Mouse (Mus musculus) liver, adult 2 months (tissue): ENCODE data around the gene Trim40. TPM values are rescaled to one million over a fixed set of nuclear protein-coding genes. Genes with fewer than 3 reads are reported as not detected.

Source experiments
- DNase-seq: peaks from one replicate; pipeline ENCODE4 v3.0.0-alpha.2; 2011; ENCODE audit warnings: low read depth, low spot score; ENCODE audit errors: extremely low read depth
- H3K27ac ChIP-seq: fragments of 200-500 bp; replicated peaks from 2 replicates; pipeline ENCODE4 v1.5.1; 2012; ENCODE audit warnings: low read depth, mild to moderate bottlenecking, control low read depth, inconsistent platforms, low read length; ENCODE audit not compliant: insufficient read depth
- H3K27me3 ChIP-seq: fragments of 200-500 bp; 2 replicates; pipeline ENCODE4 v1.6.1; 2012; ENCODE audit warnings: mild to moderate bottlenecking, moderate library complexity, low read length, inconsistent platforms; ENCODE audit not compliant: control insufficient read depth, insufficient read depth
- H3K36me3 ChIP-seq: fragments of 200-500 bp; 2 replicates; pipeline ENCODE4 v1.6.1; 2012; ENCODE audit warnings: low read length, inconsistent platforms; ENCODE audit not compliant: control insufficient read depth, insufficient read depth
- H3K4me1 ChIP-seq: fragments of 200-500 bp; 2 replicates; pipeline ENCODE4 v1.6.1; 2011; ENCODE audit warnings: low read length; ENCODE audit not compliant: control insufficient read depth, insufficient read depth
- H3K4me3 ChIP-seq: fragments of 200-500 bp; 2 replicates; pipeline ENCODE4 v1.5.1; 2011; ENCODE audit warnings: low read depth, mild to moderate bottlenecking, control low read depth, low read length, moderate library complexity; ENCODE audit not compliant: insufficient read depth
- H3K79me2 ChIP-seq: fragments of 200-500 bp; 2 replicates; pipeline ENCODE4 v1.6.1; 2012; ENCODE audit warnings: inconsistent platforms, mild to moderate bottlenecking, low read length, moderate library complexity; ENCODE audit not compliant: control insufficient read depth, insufficient read depth
- H3K9ac ChIP-seq: fragments of 200-500 bp; 2 replicates; pipeline ENCODE4 v1.6.1; 2012; ENCODE audit warnings: low read depth, mild to moderate bottlenecking, control low read depth, inconsistent platforms, low read length
- CTCF ChIP-seq: fragments of 200-500 bp; IDR thresholded peaks from 2 replicates; pipeline ENCODE4 v1.5.1; 2011; ENCODE audit warnings: low read depth, low read length, control low read depth
- POLR2A ChIP-seq: fragments of 200-500 bp; IDR thresholded peaks from 2 replicates; pipeline ENCODE4 v1.6.1; 2011; ENCODE audit warnings: low read length, control low read depth; ENCODE audit not compliant: insufficient read depth; ENCODE audit errors: extremely low read depth
- WGBS: fragments of 180-500 bp; shearing (Covaris S2); methylation state at CpG from one replicate; pipeline ENCODE4 v1.1.7; 2018; 5-methylcytosine and 5-hydroxymethylcytosine counted together
- polyA plus RNA-seq: library from polyadenylated mRNA; depleted of rRNA; stranded (reverse); fragments of >200 nt; gene quantifications from 2 replicates; pipeline ENCODE4 v1.2.3, GENCODE M21; 2012; rRNA removed
- total RNA-seq: library from RNA; depleted of rRNA; stranded (reverse); fragments of >200 nt; gene quantifications from 2 replicates; pipeline ENCODE4 v1.2.3, GENCODE M21; 2014; rRNA removed

Gene Trim40
- not detected in 2 replicates for total RNA-seq
- 0.05 TPM in 1 of 2 replicates, not detected in the other for polyA plus RNA-seq

- H3K4me3 ChIP-seq, result no peak within 1 kb of the TSS
- H3K9ac ChIP-seq, result no peak within 1 kb of the TSS
- H3K27ac ChIP-seq, result no peak within 1 kb of the TSS
- 81% methylated on average over 5 of the region's 5 CpGs for WGBS
- no peaks in the 10 kb centered on the region for H3K27me3 ChIP-seq
- DNase-seq, result no peak
- H3K4me1 ChIP-seq, result no peaks in the 10 kb centered on the region
- H3K79me2 ChIP-seq, result no peaks in the 10 kb centered on the region
- TF ChIP-seq POLR2A, result no peak
- no peak for TF ChIP-seq CTCF
- H3K36me3 ChIP-seq, result no peaks in the 10 kb centered on the region
Measured at GRCm38 (mm10) chr17:36890073-36890903, at the start of gene Trim40. Trim40 (minus strand) TSS chr17:36890123.

- TF ChIP-seq POLR2A (no peak), CTCF (no peak)
- no peaks in the 10 kb centered on the region for H3K27me3 ChIP-seq
- no peak overlapping the region for H3K9ac ChIP-seq
- no peaks in the 10 kb centered on the region for H3K36me3 ChIP-seq
- DNase-seq, result peak; percentile 14
- H3K4me3 ChIP-seq, result no peak overlapping the region
- WGBS, result 11% methylated on average over 2 of the region's 2 CpGs
- H3K27ac ChIP-seq, result no peak overlapping the region
- peaks cover 3% of the 10 kb centered on the region; the same call in 1 of the 2 replicates for H3K79me2 ChIP-seq
- no peaks in the 10 kb centered on the region for H3K4me1 ChIP-seq
Measured at GRCm38 (mm10) chr17:36938056-36938455, 48.1 kb upstream of the Trim40 start.

- H3K27ac ChIP-seq, result no peak overlapping the region
- 64% methylated on average over 2 of the region's 2 CpGs for WGBS
Measured at GRCm38 (mm10) chr17:36931806-36932205, 41.9 kb upstream of the Trim40 start.

GRCm38 (mm10) chr17:36931130-36931529, 41.2 kb upstream of the Trim40 start:
- TF ChIP-seq POLR2A (no peak), CTCF (no peak)
- DNase-seq, result no peak
- no peak overlapping the region for H3K27ac ChIP-seq
- no peaks in the 10 kb centered on the region for H3K27me3 ChIP-seq
- WGBS, result 86% methylated on average over 4 of the region's 4 CpGs
- no peaks in the 10 kb centered on the region for H3K79me2 ChIP-seq
- no peak overlapping the region for H3K9ac ChIP-seq
- no peak overlapping the region for H3K4me3 ChIP-seq
- no peaks in the 10 kb centered on the region for H3K36me3 ChIP-seq
- H3K4me1 ChIP-seq, result no peaks in the 10 kb centered on the region

More at GRCm38 (mm10) chr17:36931806-36932205, 41.9 kb upstream of the Trim40 start:
- no peak for TF ChIP-seq POLR2A
- Histone ChIP-seq H3K4me1 (no peaks in the 10 kb centered on the region), H3K79me2 (no peaks in the 10 kb centered on the region), H3K27me3 (no peaks in the 10 kb centered on the region), H3K9ac (no peak overlapping the region), H3K36me3 (no peaks in the 10 kb centered on the region), H3K4me3 (no peak overlapping the region)
- DNase-seq, result no peak

GRCm38 (mm10) chr17:36930233-36930632, 40.3 kb upstream of the Trim40 start:
- no peak for DNase-seq
- H3K4me3 ChIP-seq, result no peak overlapping the region
- no peak overlapping the region for H3K27ac ChIP-seq
- H3K79me2 ChIP-seq, result no peaks in the 10 kb centered on the region
- no peaks in the 10 kb centered on the region for H3K36me3 ChIP-seq
- WGBS, result 71% methylated on average over 6 of the region's 6 CpGs
- H3K27me3 ChIP-seq, result no peaks in the 10 kb centered on the region
- H3K4me1 ChIP-seq, result no peaks in the 10 kb centered on the region
- TF ChIP-seq CTCF (no peak), POLR2A (no peak)
- no peak overlapping the region for H3K9ac ChIP-seq
